Mouse (Mus musculus): ENCODE data around the gene Rgs8. TPM values are rescaled to one million over a fixed set of nuclear protein-coding genes. Genes with fewer than 3 reads are reported as not detected.

Rgs8 gene
- polyA plus RNA-seq, 1 experiment from 2014 or later = 0.61 TPM

GRCm38 (mm10) chr1:153700448-153701063, 47.7 kb downstream of the Rgs8 start:
- no peaks in the 10 kb centered on the region for H3K27me3 ChIP-seq (ENCODE audit: low read depth, poor library complexity, severe bottlenecking)
- peaks cover 68% of the 10 kb centered on the region for H3K4me1 ChIP-seq
- DNase-seq (ENCODE audit: low spot score) = no peak
- H3K27ac ChIP-seq = peak overlapping the region; percentile 56; the same call in 1 of the 2 replicates
- 90% methylated on average over 11 of the region's 11 CpGs for WGBS
- no peak overlapping the region for H3K4me3 ChIP-seq
- no peaks in the 10 kb centered on the region for H3K9me3 ChIP-seq (replicated peaks)
- H3K36me3 ChIP-seq = no peaks in the 10 kb centered on the region

- H3K27ac ChIP-seq = peak overlapping the region; percentile 86
- H3K36me3 ChIP-seq = no peaks in the 10 kb centered on the region
- no peak for DNase-seq (ENCODE audit: low spot score)
- H3K4me3 ChIP-seq = no peak overlapping the region
- H3K9me3 ChIP-seq (replicated peaks) = no peaks in the 10 kb centered on the region
- 93% methylated on average over 1 of the region's 1 CpGs for WGBS
- no peaks in the 10 kb centered on the region for H3K27me3 ChIP-seq (ENCODE audit: low read depth, poor library complexity, severe bottlenecking)
- peaks cover 68% of the 10 kb centered on the region for H3K4me1 ChIP-seq
These were observed 48.6 kb downstream of the Rgs8 start for GRCm38 (mm10) chr1:153701461-153701860.

- H3K27ac ChIP-seq = peak overlapping the region; percentile 86
- no peak for DNase-seq (ENCODE audit: low spot score)
- no peak overlapping the region for H3K4me3 ChIP-seq
- WGBS = 52% methylated on average over 8 of the region's 8 CpGs
- H3K27me3 ChIP-seq (ENCODE audit: low read depth, poor library complexity, severe bottlenecking) = no peaks in the 10 kb centered on the region
- no peaks in the 10 kb centered on the region for H3K9me3 ChIP-seq (replicated peaks)
- H3K4me1 ChIP-seq = peaks cover 68% of the 10 kb centered on the region
- no peaks in the 10 kb centered on the region for H3K36me3 ChIP-seq
These were observed 49.5 kb downstream of the Rgs8 start for GRCm38 (mm10) chr1:153702166-153702852.

- DNase-seq (ENCODE audit: low spot score) = no peak
- H3K9me3 ChIP-seq (replicated peaks) = no peaks in the 10 kb centered on the region
- no peak overlapping the region for H3K4me3 ChIP-seq
- peaks cover 62% of the 10 kb centered on the region for H3K4me1 ChIP-seq
- no peaks in the 10 kb centered on the region for H3K27me3 ChIP-seq (ENCODE audit: low read depth, poor library complexity, severe bottlenecking)
- WGBS = 71% methylated on average over 8 of the region's 8 CpGs
- no peaks in the 10 kb centered on the region for H3K36me3 ChIP-seq
- H3K27ac ChIP-seq = peak overlapping the region; percentile 86
These were observed 50.1 kb downstream of the Rgs8 start for GRCm38 (mm10) chr1:153702853-153703410.

DNA sequence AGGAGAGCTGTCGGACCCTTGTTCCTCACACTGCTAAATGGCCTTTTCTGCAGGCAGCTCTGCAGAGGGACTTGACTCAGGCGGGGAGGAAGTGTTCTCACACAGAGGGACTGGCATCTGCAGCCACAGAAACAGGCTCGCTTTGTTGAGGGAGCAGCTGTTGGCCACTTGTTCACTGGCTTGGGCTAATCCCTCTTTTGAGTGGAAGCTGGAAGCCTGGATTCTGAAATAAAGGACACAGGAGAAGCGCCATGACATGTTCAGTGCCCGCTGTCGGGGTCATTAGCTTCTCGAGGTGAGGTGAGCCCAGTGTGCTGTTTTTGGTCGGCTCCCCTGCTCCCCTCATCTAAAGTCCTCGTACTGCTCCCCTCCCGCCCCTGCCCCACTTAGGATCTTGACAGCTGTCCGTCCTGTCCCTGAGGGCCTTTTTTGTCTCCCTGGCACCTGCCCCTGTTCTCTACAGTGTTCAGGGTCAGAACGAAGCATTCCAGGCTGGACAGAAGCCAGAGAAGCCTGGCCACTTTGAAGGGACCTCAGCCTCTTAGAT, 50.7 kb downstream of the Rgs8 start:
- Histone ChIP-seq H3K36me3 (no peaks in the 10 kb centered on the region), H3K27me3 (ENCODE audit: low read depth, poor library complexity, severe bottlenecking) (no peaks in the 10 kb centered on the region), H3K4me1 (peaks cover 59% of the 10 kb centered on the region), H3K9me3 (replicated peaks) (no peaks in the 10 kb centered on the region), H3K27ac (peak overlapping the region; percentile 86), H3K4me3 (peak overlapping the region; percentile 6; the same call in 1 of the 2 replicates)
- peak; percentile 56 for DNase-seq (ENCODE audit: low spot score)
- 10% methylated on average over 12 of the region's 12 CpGs for WGBS

GRCm38 (mm10) chr1:153704174-153704573, 51.3 kb downstream of the Rgs8 start:
- 3% methylated on average over 7 of the region's 7 CpGs for WGBS
- peaks cover 52% of the 10 kb centered on the region for H3K4me1 ChIP-seq
- no peaks in the 10 kb centered on the region for H3K36me3 ChIP-seq
- DNase-seq (ENCODE audit: low spot score) = no peak
- peak overlapping the region; percentile 86 for H3K27ac ChIP-seq
- H3K27me3 ChIP-seq (ENCODE audit: low read depth, poor library complexity, severe bottlenecking) = no peaks in the 10 kb centered on the region
- H3K9me3 ChIP-seq (replicated peaks) = no peaks in the 10 kb centered on the region
- no peak overlapping the region for H3K4me3 ChIP-seq

DNA sequence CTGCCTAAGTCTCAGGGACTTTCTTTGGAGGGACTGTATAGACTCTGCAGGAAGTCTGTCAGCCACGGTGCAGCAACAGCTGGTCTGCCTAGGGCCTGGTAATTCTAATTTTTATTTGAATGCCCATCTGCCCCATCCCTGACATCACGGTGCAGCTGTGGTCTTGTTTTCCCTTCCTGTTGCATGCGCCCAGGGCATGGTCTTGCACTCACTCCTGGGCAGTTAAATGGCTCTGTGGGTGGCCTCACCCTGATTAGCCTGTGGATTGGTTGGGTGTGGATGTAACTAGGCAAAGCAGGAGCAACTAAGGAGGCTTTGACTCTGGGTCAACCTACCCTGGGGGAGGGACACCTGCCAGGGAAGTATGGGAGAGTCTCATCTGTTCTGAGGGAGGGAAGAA, 52.2 kb downstream of the Rgs8 start:
- peak overlapping the region; percentile 26; the same call in 1 of the 2 replicates for H3K27ac ChIP-seq
- no peaks in the 10 kb centered on the region for H3K27me3 ChIP-seq (ENCODE audit: low read depth, poor library complexity, severe bottlenecking)
- WGBS = 13% methylated on average over 3 of the region's 3 CpGs
- peaks cover 50% of the 10 kb centered on the region for H3K4me1 ChIP-seq
- no peaks in the 10 kb centered on the region for H3K36me3 ChIP-seq
- no peak overlapping the region for H3K4me3 ChIP-seq
- H3K9me3 ChIP-seq (replicated peaks) = no peaks in the 10 kb centered on the region
- no peak for DNase-seq (ENCODE audit: low spot score)

DNA sequence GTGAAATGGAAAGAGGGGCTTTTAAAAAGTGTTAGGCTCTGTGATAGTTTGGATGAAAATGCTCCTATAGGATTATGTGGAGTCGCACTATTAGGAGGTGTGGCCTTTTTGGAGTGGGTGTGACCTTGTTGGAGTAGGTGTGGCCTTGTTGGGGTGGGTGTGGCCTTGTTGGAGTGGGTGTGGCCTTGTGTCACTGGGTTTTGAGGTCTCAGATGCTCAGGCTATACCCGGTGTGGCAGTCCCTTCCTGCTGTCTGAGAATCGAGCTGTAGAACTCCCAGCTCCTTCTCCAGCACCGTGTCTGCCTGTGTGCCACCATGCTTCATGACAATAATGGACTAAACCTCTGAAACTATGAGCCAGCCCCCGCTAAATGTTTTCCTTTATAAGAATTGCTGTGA, 55.8 kb downstream of the Rgs8 start:
- WGBS = 85% methylated on average over 5 of the region's 5 CpGs
- peaks cover 25% of the 10 kb centered on the region for H3K4me1 ChIP-seq
- no peaks in the 10 kb centered on the region for H3K27me3 ChIP-seq (ENCODE audit: low read depth, poor library complexity, severe bottlenecking)
- no peaks in the 10 kb centered on the region for H3K36me3 ChIP-seq
- H3K9me3 ChIP-seq (replicated peaks) = no peaks in the 10 kb centered on the region
- no peak overlapping the region for H3K27ac ChIP-seq
- no peak for DNase-seq (ENCODE audit: low spot score)
- no peak overlapping the region for H3K4me3 ChIP-seq

DNA sequence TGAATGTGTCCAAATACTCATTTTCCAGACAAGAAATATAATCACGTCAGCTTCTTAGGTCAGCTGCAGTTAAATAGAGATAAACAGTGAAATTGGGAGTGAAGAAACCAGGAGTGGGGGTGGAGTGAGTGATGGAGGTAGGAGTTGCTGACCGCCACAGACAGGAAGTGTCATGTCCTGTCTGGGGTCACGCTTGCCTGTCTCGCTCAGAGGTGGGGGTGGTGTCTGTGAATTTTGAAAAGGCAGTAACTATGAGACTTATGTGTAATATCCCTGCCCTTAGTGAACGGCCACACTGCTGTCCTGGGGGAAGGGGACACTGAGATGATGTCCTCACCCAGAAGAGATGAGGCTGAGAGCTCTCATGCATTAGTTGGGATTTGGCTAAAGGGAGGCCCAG, 56.6 kb downstream of the Rgs8 start:
- DNase-seq (ENCODE audit: low spot score) = no peak
- H3K27me3 ChIP-seq (ENCODE audit: low read depth, poor library complexity, severe bottlenecking) = no peaks in the 10 kb centered on the region

GRCm38 (mm10) chr1:153711544-153712262, 58.9 kb downstream of the Rgs8 start:
- H3K4me3 ChIP-seq = no peak overlapping the region
- WGBS = 89% methylated on average over 3 of the region's 3 CpGs
- no peak for DNase-seq (ENCODE audit: low spot score)

More for the DNA sequence above, 56.6 kb downstream of the Rgs8 start:
- WGBS = 73% methylated on average over 5 of the region's 5 CpGs
- H3K9me3 ChIP-seq (replicated peaks) = no peaks in the 10 kb centered on the region
- H3K36me3 ChIP-seq = no peaks in the 10 kb centered on the region
- peaks cover 16% of the 10 kb centered on the region for H3K4me1 ChIP-seq
- no peak overlapping the region for H3K27ac ChIP-seq
- H3K4me3 ChIP-seq = no peak overlapping the region

DNA sequence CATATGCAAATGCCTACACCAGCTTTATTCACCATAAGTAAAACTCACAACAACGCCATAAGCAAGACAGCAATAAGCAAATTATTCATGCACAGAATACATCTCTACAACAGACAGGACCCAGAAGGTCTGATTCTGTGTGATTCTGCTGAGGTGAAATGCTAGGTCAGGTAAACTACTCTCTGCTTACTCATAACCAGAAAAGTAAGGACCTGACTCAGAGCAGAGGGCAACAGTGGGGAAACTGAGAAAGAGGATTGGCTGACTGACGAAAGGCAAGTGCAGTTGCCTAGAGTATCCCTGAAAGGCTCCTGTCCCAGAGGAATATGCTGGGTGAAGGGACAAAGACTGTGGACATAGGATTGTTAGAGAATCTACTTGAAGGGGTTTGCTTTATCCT, 59.8 kb downstream of the Rgs8 start:
- Histone ChIP-seq H3K4me1 (peaks cover 6% of the 10 kb centered on the region), H3K36me3 (no peaks in the 10 kb centered on the region), H3K4me3 (no peak overlapping the region), H3K9me3 (replicated peaks) (no peaks in the 10 kb centered on the region), H3K27ac (no peak overlapping the region), H3K27me3 (ENCODE audit: low read depth, poor library complexity, severe bottlenecking) (no peaks in the 10 kb centered on the region)
- WGBS = 94% methylated on average over 2 of the region's 2 CpGs
- DNase-seq (ENCODE audit: low spot score) = no peak

More at GRCm38 (mm10) chr1:153711544-153712262, 58.9 kb downstream of the Rgs8 start:
- Histone ChIP-seq H3K27ac (no peak overlapping the region), H3K36me3 (no peaks in the 10 kb centered on the region), H3K4me1 (peaks cover 6% of the 10 kb centered on the region), H3K9me3 (replicated peaks) (no peaks in the 10 kb centered on the region), H3K27me3 (ENCODE audit: low read depth, poor library complexity, severe bottlenecking) (no peaks in the 10 kb centered on the region)

- WGBS = 93% methylated on average over 1 of the region's 1 CpGs
- Histone ChIP-seq H3K27ac (no peak overlapping the region), H3K36me3 (no peaks in the 10 kb centered on the region), H3K4me3 (no peak overlapping the region), H3K27me3 (ENCODE audit: low read depth, poor library complexity, severe bottlenecking) (no peaks in the 10 kb centered on the region), H3K9me3 (replicated peaks) (no peaks in the 10 kb centered on the region), H3K4me1 (no peaks in the 10 kb centered on the region)
- DNase-seq (ENCODE audit: low spot score) = no peak
These were observed 65.2 kb downstream of the Rgs8 start for GRCm38 (mm10) chr1:153717990-153718389.
